Mouse (Mus musculus) layer of hippocampus, adult 9-10 months (tissue): ENCODE measurements at regions not wholly inside any gene's neighbourhood (a gene's known extent, or its start where the extent isn't known, plus 50 kb on each side); places are given as distances from the start of the nearest gene placed in this dataset.

ENCODE experiments used
- DNase-seq: peaks from one replicate; pipeline ENCODE4 v3.0.0; 2022; ENCODE audit warnings: low spot score

DNA sequence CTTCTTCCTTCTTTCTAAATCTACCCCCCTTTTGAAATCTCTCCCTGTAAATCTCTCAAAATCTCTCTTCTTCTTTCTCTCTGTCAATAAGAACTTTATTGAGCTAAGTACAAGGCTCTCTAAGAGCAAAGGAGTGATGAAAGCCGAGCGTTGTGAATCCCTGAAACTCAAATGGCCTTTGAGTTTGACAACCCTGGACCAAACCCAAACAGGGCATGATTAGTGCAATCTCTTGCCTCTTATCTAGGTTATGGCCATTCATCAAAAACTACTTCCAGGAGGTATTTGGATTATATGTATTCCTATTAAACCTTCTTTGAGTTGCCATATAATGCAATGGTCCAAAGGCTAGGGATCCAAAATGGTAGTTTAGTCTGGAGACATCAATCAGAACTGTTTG, 304.0 kb downstream of the Inhba start:
- DNase-seq: no peak

DNA sequence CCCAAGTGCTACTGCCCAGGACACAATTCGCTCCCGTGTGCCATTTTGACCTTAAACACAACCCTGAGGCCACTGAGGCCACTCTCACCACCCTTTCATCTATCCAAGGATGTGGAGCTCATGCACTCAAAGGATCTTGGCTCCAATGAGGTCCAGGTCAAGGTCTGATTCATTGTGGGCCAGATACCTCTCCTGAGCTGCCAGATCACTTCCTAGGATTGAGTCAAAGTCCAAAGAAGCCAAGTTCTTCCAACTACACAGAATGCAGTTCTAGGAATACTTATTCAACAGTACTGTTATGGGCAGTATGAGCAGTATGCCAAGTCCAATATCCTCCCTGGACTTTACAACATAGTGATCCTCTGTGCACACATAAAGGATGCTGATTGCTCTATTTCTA, 304.9 kb downstream of the Inhba start:
- no peak for DNase-seq

DNA sequence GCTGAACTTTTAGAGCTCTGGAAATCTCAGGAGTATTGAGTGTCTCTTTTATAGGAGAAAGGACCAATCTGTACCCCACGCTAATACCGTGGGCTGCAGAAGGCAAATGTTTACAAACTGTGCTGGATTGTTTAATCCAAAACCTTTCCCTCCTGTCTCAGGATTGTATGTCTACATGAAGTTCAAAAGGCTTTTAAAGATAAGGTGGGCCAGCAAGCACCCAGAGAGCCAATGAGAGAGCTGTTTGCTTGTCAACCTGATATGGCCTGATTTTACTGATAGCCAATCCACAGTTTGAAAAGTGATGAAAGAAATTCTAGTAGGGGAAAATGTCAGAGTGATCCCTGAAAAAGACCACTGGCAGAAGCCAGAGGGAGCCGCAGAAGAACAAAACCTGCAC, 305.8 kb downstream of the Inhba start:
- DNase-seq: no peak

DNA sequence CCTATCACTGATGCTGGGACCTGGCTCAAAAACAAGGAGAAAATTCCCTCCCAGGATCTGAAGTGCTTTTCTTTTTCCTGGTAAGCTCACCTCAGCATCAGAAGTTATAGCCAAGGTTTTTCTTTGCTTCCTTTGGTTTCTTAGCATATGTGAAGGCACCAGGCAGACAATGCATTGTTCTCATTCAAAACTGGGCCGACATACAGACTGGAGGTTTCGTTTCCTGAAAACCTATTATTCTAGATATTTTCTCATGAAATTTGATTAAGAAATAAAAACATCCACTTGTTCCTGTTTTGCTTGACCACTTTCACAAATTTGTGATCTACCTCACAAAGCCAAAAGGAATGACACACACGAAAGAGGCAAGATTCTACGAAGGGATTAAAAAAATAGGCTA, 308.7 kb downstream of the Inhba start:
- DNase-seq: no peak

DNA sequence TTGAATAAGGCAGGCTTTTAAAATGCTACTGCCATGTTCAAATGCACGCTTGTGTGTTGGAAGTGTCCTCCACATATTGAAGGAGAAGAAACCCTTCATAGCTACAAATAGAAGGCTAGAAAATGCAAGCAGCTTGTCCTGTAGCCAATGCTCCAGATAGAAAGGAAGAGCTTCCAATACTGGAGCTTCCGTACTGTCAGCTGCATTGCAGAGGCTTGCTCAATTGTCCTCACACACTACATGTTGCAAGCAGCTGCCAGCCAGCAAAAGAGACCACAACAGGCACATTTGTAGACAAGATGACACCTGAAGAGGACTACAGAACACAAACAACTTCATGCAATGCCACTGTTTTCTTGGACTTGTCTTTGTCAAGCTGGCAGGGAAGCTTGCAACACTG, 314.0 kb downstream of the Inhba start:
- DNase-seq: no peak

DNA sequence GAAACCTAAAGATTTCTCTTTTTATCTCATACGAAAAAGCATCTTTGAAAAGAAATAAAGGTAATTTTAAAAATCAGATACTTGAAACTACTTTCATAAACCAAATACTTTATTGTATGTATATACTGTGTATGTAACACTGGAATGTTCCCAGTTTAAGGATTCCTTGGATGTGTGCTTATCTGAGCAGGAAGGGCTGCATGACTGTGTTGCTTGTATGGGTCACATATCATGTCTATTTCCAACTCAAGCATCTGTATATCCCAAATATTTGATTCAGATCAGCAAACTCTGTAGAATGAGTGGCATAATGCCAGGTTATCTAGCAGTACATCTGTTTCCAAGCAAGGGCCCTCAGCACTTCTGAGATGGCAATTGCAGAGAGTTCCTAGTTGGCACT, 330.1 kb downstream of the Inhba start:
- no peak for DNase-seq

DNA sequence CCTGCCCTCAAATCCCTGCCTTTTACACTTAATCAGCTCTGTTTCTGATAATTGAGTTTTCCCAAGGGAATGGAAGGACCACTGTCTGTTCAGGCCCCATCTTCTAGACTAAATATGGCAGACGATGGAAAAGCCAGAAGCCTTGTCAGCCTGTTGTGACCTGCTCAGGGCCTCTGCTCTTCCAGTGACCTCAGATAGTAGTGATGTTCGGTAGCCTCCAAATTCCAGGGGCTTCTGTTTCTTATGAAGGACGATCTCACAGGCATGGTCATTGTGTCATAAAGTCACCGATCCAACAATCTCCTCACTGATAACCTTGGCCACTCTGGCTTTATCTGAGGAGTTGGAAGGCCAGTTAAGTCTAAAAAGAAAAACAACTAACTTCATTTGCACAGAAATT, 330.5 kb downstream of the Inhba start:
- DNase-seq: no peak

DNA sequence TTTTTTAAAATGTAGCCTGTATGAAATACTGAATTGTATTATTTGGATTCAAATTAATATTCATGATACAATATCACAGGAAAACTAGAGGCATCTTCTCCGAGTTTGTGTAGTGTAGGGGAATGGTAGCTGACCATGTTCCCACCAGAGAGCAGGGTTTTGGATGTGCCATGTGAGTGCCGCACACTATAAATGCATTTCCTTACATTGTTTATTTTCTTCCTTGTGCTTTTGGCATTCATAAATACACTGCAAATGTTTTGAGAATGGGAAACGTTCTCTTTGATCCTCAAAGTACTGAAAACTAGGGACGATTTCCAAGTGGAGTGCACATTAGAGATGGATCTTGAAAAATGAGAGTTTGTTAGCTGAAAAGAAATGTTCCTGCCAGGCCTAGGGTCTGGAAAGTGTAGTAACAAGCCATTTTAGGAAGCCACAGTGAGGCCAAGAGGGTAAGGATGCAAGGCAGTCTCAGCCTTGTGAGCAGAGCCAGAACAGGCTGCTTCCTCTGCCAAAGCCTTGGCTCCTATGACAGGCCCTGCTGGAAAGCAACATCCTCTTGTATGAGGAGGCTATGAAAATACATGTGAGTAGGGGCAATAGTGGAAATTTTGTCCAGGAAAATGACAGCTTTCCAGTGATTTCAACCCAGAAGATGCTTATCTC, 331.8 kb downstream of the Inhba start:
- no peak for DNase-seq

DNA sequence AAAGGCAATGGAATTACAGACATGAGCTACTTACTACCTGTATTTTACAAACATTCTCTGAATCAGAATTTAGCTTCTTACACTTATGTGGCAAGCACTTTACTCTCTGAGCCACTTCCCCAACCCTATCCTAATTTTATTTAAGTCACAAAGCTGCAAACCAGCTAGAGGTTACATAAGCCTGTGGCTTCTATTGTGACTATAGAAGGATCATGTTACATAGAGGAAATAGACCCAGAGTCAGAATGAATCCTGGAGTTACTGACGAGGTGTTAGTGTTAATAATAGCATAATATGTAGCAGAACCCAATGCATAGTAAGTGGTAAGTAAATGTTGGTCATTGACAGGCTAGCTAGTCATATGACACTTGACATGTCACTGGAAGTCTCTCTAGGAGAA, 337.7 kb downstream of the Inhba start:
- DNase-seq: no peak

DNA sequence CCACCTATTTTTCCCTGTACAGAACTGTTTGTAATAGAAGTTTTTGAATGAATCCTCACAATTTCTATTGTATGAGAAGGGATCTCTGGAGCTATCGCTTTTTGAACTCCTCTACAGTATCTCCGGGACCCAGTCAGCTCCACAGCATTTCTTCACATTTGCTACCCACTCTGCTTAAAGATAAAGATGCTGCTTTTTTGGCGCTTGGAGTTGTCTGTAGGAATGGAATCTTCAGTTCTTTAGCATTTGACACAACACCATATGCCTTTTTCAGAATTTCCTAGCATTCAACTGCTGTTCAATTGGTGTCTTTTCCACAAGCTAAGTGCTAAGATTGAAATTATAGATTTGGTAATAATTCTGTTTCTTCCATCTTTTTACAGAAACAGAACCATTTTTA, 338.4 kb downstream of the Inhba start:
- no peak for DNase-seq

DNA sequence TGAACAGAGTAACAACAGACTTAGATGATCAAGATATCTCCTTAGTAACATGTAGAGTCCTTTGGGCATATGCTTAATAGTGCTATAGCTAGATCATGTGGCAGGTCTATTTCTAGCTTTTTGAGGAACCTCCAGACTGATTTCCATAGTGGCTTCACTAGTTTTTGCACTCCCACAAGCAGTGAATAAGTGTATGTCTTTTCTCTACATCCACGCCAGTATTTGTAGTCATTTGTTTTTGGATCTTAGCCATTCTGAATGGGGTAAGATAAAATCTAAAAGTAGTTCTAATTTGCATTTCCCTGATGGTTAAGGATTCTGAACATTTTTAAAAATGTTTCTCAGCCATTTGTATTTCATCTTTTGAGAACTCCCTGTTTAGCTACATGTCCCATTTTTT, 343.7 kb downstream of the Inhba start:
- no peak for DNase-seq

DNA sequence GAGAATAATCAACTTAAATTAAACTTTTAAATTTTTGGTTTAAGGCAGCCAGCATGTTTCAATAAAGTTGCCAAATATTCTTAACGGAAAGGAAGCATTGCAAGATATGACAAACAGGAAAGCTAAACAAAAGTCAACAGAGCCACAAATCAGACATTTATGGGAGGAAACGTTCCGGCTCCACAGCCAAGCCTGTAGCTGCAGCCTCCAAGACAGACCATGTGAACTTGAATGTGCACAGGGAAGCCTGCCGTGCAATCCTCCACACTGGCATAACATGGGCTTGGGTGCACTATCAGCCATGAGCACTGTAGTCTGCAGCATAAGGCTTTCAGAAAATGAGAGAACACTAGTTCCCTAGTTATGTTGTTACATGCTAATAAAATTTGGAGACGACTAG, 367.8 kb downstream of the Inhba start:
- DNase-seq: no peak

DNA sequence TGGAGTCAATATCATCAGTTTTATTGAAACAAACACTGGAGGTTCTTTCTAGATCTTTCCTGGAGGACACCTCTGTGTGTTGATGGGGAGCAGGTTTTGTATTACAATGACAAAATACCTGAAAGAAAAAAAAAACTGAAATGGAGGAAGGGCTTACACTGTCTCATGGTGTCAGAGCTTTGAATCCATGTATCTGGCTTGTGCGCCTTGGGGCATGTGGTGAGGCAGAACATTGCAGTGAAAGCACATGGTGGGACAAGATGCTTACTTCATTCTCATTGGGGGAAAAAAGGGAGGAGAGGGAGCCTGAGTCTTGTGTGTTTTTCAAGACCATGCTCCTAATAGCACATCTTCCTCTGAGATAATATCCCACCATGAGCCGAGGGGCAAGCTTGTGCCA, 368.3 kb downstream of the Inhba start:
- DNase-seq: no peak

DNA sequence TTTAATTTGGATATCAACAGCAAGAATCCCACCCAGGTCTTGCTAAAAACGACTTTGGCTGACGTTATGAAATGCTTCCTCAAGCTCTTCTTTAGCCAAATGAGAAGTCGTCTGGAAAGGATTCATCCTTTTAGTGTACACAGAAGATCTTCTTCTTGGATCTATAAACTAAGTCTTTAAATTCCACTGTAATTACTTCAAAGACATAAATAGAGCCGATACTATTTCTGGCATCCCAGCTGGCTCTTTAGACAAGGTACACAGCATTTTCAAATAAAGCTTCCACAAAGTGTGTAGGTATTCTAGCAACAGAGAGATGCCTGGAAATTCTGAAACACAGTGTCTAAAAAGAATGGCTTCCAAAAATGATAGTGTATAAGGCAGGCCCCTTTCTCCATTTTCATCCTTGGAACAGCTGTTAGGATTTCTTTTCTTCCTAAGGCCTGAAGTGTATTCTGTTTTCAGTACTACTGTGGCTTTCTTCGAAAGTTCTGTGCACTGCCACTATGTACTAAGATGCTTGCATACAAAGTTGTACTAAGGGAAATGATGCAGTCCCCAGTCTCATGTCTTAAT, 371.4 kb downstream of the Inhba start:
- no peak for DNase-seq

DNA sequence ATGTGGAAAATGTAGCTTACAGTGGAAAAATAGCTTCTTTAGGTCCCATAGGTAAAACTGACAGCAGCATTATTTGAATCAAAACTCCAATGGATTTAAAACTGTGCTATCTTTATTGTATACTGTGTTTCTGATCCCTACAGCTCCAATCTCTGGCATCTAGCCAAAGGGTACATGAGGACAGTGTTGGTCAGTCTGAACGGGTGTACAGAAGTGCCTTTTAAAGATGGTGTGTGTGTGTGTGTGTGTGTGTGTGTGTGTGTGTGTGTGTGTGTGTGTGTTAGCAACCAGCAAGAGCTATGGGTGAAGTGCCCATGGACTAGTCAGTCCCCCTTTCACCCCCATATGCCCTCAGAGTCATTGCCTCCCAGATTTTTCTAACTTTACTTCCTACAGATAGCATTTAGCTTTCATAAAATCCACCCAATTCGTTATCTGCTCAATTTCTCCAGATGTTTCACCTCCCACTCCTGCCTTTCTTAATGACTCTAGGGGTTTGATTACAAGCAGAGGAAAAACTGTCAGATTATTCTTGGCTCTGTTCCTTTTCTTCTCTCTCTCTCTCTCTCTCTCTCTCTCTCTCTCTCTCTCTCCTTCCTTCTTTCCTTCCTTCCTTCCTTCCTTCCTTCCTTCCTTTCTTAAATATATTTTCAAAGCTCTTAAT, 404.8 kb downstream of the Inhba start:
- no peak for DNase-seq

DNA sequence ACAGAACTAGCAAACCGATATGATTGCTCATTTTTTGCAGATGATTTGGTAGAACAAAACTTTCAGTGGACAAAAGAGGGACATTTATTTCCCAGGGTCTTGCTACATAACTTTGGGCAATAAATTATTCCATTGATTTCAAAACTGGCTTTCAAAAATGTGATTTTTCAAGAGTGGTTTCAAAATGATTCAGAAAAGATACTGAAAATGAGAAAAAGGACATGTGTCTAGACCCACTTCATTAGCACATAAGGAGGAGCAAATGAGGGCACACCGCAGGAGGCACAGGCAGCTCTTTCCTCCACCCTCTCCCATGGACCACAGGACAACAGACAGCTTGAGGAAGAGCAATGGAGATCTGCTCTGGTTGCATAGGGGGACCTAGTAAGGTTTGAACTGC, 412.5 kb downstream of the Inhba start:
- no peak for DNase-seq

DNA sequence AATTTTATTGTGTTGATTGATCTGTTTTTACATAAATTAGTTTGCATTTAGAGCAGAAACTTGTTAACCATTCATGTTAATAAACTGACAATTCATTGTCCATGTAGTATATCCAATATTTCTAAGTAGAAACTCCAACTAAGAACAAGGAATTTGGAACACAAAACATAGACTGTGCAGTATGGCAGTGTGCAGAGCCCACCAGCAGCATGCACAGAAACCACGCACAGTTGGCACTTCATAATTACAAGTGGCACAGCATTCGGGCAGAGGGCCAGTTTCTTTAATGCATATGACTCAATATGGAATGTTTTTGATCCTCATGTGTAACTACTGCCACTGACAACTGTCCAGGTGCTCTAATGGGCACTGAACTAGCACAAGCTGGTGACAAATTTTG, 423.8 kb downstream of the Inhba start:
- DNase-seq: no peak

DNA sequence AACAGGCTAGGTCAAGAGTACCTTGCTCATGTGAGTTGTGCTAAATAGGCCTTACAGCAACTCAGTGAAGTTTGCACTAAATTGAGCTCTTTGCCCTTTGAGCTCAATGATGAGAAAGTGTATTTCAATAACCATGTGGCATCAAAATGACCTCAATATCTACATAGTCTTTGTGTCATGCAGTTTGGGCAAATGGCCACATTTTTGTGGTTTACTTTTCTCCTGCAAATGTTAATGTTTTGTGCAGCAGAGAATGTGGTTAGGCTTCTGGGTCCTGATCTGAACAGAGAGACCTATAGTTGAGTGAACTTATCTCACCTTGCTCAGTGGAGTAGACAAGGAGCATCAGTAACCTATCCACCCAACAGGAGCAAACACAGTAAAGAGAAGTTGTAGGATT, 441.6 kb downstream of the Inhba start:
- DNase-seq: no peak

DNA sequence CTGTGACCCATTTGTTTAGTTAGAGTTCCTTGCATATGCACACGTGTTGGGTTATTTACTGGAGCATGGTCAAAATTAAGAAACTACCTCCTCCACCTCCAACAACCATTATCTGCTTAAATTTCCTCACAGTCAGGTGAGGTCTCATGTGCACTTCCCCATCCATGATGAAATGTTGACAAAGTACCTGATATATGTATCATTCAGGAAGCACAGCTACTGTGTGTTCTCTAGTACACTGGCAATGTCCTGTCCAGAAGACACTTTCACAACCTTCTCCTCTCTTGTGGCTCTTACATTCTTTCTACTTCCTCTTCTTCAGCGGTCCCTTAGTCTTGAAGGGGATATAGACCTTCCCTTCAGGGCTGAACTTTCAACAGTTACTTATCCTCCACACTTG, 448.1 kb downstream of the Inhba start:
- DNase-seq: no peak

DNA sequence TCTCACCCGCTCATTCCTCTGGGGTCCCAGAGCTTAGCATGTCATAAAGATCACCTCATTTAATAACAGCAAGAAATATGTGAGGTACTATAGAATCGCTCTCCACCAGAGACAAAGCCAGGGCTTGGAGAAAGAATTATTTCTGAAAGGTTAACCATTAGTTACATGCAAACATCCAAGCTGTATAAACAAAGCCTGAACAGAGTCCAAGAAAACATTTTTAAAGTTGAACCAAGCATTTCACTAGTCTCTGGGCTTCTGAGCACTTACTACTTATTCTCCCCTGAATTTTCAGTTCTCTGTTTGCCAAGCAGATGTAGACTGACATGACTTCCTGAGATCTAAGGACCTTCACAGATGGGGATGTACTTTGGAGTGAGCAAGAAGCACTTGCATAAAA, 450.0 kb downstream of the Inhba start:
- DNase-seq: no peak

DNA sequence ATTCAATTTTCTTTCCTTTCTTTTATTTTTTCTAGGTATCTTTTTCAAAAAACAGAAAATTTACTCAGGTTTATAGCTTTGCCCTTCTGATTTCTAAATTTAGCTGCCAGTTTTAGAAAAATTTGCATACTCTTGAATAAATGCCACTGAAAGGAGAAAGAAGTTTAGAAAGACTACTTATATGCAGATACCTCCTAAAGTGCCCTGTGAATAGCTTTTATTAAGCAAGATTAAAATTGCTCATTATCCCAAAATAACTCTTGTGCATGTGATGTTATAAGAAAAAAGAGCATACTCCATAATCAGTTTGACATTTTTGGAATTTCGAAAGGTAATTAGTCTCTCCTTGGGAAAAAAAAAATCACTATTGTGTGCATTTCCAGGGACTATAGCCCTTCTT, 453.2 kb downstream of the Inhba start:
- no peak for DNase-seq

DNA sequence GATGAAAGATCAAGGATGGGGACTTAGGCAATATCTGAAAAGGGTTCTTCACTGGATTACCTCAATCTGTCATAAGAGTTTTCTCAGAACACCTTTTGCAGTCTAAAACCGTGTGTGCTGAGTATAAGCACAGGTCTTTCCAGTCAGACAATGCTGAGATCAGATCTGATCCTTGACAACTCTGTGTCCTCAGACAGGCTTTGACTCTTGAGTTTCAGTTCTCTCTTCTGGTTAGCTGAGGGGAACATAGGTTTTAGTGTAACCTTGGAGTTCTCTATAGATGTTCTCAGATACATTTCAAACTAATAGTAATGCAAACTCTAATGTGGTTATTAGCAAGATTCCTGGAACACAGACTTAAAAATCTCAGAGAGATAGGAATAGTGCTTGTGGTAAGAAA, 453.7 kb downstream of the Inhba start:
- DNase-seq: no peak

DNA sequence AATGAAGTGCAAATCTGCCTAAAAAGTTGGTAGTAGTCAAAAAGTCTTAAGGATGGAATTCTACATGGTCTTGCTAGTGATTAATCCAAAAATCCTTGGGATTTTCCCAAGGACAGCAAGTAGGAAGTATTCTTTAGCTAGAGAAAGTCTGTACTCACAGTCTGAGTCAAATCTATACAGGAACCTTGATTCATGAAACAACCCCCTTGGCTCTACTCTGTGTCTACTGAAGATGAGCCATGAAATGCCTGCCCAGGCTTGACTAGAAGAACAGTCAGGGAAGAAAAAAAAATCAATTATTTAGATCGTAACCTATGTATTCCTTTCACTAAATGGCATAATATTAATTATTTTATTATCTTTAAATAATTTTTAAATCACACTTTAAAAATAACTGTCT, 454.2 kb downstream of the Inhba start:
- DNase-seq: no peak

DNA sequence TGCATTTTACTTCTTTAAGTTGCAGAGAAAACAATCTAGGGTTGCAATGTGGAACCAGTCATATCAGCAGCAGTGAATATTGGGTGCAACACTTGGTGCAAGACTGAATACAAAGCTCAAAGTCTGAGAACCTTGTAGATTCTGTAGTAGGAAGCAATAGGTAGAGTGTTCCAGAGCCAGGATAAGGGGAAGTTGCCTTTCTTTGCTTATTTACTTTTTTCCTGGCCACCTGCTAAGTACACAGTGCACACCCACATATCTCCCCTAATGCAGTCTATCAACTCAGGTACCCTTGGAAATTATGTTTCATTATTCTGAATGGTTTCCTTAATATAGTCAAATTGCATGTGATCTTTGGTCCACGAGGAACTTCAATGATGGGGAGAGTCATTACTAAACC, 464.9 kb downstream of the Inhba start:
- DNase-seq: no peak
